Mouse (Mus musculus) heart, adult 11 months (tissue): ENCODE measurements around the gene Etv3.
"Not testable (repeated sequence)": the region's sequence is repeated elsewhere in the genome, so short reads cannot be mapped to it uniquely, and the experiment has no call there.

Experiments
- DNase-seq: peaks from one replicate; pipeline ENCODE4 v3.0.0; 2022

Gene Etv3

DNA sequence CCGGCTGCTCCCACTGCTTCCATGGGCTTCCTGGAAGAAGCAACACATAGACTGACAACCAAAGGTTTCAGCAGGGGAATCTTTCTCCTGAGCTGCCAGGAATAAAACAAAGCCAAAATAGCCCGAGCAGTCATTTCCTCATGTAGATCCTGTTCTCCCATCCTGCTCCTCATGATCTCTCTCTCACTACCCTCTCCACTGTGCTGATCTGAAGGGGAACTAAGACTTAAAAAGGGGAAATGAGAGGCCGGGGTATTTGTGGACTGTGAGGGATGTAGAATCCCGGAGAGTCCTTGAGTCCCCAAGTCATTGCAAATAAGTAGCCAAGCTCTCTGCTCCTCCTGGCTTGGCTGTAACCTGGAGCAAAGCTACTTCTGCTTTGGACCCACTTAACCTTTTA, 4.1 kb upstream of the Etv3 start:
- peak; percentile 95 for DNase-seq

- no peak for DNase-seq
These were observed 3.4 kb upstream of the Etv3 start for GRCm38 (mm10) chr3:87521833-87522232.

DNA sequence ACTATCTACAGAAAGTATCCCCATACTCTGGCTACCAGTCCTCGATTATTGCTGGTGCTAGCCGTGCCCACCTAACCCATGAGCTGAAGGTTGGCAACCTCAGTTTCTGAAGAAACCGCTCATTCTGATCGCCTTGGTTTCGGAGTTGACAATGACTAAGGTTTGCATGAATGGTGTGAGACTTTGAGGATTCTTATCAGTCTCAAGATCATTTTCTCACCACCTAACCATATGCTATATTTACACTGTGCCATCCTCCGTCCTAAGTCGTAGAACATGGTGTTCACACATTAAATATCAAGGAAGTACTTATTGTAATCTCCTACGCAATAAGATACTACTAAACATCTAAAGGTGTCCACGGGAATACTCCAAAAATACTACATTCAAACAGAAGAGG, 1.5 kb upstream of the Etv3 start:
- no peak for DNase-seq

DNA sequence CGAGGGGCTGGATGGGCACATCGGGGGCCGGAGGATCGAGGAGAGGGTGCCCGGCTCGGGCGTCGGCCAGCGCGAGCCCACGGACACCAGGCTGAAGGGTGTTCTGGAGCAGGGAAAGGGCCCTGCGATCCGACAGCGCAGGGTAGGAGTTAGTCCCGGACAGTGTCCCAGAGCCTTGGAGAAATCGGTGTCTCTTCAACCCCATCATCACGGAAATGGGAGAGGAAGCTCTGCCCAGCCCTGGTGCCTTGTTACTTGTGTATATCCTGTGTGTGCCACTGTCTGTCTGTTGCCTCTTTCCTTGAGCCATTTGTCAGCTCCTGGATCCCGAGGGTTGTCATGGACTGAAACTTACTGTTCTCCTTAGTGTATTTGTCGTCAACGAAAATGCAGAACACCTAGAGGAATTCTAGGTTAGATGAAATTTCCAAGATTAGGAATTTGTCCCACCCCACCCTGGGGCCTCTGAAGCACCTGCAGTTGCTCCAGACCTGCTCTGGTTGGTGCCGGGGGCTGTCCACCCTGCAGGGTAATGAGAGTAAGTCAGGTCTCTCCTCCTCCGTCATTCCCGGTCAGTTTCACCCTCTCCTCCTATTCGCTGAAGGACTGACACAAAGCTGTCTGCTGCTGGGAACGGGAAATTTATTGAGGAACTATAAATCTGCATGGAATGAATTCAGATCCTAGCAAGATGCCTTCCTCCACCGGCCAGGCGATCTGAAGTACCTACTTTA, 797 bp downstream of the Etv3 start:
- no peak for DNase-seq

DNA sequence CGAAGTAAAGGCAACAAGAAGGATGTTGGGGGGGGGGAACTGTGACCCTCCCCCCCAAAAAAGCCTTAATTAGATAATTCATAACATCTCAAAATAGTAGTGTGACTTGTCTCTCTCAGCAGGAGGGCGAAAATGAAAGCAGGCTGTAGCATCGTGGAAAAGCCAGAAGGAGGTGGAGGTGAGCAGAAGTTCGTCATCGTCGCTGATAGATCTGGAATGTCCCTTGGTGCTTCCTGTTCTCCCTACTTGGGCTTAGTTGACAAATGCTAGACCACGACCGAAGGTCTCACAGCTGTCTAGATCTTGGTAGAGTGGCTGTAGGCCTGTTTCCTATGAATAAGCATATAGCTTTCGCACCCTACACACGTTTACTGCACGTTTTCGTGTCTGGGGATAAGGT, 1.9 kb downstream of the Etv3 start:
- peak; percentile 83 for DNase-seq

GRCm38 (mm10) chr3:87528021-87528420, 2.8 kb downstream of the Etv3 start:
- no peak for DNase-seq

GRCm38 (mm10) chr3:87528841-87529240, 3.6 kb downstream of the Etv3 start:
- DNase-seq: no peak

DNA sequence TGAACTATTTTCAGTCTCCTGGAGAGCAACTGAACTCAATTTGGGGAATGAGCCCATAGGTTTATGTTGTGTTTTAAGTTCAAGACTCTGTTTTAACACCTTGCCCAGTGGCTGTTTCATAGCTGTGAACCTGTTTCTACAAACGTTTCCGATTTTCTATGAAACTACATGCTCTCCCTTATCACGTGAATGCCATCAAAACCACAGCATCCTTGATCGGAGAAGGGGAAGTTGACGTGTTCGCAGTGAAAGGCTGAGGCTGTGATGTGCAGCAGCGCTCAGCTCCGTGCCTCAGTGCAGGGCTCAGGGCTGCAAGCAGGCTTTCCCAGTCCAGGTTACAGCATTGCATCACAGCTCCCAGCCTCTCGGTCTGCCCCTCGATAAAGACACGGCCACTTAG, 4.4 kb downstream of the Etv3 start:
- peak; percentile 88 for DNase-seq

GRCm38 (mm10) chr3:87530234-87530633, 5.0 kb downstream of the Etv3 start:
- no peak for DNase-seq

DNA sequence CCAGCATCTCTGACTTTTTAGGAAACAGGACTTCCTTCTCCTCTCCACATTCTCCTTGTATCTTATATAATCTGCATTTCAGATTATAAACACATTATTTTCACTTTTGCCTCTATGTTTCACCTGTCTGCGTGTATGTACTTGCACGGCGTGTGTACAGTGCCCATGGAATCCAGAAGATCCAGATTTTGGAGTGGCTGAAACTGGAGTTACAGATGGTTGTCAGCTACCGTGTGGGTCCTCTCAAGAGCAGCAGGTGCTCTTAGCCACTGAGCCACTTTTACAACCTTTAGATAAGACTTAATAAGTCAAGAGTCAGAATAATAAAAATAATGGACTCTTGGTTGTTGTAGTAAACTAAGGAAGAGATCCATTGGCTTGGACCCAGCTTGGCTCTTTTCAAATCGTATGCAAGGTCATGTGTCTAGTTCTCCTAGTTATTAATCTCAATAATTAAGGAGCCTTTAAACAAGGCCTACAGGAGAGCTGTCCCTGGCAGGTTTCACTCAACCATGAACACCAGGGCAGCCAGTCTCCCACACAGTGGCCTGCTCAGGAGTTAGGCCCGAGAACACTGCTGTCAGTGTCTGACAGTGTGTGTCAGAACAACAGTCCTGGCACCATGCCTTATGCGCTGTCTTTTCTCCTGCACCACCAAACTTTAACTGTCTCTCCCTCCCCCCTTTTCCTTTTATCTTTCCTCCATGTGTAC, 8.6 kb downstream of the Etv3 start:
- DNase-seq: no peak

- DNase-seq: no peak
These were observed 12.8 kb downstream of the Etv3 start for GRCm38 (mm10) chr3:87538034-87538433.

DNA sequence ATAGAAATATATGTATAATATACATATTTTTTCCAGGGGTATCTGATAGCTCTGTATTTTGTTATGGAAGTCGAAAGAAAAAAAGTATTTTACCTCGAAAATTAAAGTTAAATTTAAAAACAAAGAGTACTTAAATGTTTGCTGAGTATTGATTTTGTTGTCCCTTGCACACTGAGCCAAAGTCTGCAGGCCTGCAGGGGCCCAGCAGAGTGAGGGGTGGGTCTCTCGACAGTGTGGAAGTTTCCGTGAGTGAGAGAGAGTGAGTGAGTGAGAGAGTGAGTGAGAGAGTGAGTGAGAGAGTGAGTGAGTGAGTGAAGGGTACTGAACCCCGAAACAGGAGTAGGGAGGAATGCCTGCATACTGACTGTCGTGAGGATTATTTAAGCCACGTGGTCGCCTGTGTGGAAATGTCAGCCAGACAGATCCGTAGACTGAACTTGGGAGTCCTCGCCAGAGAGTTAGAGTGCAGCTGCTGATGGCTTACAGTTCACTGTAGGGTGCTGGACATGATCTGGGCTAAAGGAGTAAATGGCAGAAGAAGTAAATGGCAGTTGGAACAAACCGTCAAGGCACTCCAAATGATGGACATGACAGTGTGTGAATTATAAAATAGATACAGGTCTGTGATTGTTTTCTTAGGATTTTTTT, 14.9 kb downstream of the Etv3 start:
- no peak for DNase-seq

DNA sequence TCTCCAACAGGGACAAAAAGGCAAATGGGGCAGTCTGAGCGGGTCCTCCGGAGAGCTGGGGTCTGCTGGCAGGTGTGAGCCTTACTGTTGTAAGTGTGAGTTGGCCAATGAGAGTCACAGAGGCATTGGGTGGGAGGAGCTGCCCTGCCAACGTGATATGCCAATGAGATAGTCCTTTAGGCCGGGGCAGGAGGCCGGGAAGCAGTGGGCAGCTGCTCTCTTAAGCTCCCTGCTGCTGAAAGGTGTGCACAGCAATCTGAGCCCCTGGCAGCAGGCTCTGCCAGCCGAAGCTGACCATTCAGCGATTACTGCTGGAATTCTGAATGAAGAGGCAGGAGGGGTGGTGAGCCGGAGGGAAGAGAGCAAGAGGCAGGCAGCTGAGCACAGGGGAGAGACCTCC, 15.5 kb downstream of the Etv3 start:
- peak; percentile 93 for DNase-seq

DNA sequence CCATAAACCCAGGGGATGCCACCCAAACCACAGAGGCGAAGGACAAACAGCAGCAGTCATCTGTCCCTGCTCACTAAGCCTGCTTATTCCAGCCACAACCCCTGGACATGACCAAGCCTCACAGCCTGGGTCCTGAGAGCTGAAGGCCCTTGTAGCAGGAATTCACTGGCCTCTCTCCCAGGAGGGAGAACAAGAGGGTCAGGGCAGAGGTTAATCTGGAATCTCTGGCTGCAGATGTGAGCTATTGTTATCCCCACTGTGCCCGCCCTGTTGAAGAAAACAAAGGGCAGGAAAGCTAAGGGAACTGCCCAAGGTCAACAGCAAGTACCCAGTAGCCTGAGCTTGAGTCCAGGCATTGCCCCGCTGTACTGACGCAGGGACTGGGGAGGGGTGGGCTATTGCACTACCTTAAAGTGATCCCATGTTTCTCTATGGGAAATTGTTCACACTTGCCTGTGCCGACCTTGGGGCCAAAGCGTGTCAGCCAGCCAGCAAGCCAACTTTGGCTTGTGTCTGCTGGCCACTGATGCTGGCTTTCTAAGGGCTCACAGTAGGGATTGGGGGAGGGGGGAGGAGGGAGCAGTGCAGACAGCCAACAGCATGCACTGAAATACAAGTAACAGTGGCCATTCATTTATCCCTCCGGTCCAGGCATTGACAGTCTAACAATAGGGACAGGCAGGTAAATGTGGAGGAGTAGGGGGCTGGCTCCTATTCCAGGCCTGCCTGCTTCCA, 17.4 kb downstream of the Etv3 start:
- peak; percentile 97 for DNase-seq

- no peak for DNase-seq
These were observed 20.3 kb downstream of the Etv3 start for GRCm38 (mm10) chr3:87545554-87545953.

DNA sequence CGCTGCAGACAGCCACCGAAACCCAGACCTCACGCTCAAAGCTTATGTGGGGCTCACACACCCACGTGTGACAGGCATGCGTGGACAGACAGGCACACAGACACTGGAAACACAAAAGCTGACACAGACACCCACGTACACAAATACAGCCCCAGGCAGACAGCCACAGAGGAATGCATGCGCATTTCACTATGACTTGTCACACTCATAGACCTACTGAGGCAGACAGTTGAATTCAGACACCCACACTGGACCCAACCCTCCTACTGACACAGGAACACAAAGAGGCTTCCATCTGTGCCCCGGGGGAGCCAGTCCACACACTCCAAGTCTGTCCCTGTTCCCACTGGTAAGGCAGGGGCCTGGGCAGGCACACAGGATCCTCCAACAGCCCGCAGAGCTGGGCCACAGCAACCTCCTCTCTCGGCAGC, 21.1 kb downstream of the Etv3 start:
- no peak for DNase-seq

GRCm38 (mm10) chr3:87549908-87550307, 24.7 kb downstream of the Etv3 start:
- DNase-seq: no peak

GRCm38 (mm10) chr3:87552327-87552726, 27.1 kb downstream of the Etv3 start:
- DNase-seq: no peak

GRCm38 (mm10) chr3:87553196-87553935, 28.2 kb downstream of the Etv3 start:
- DNase-seq: no peak

- DNase-seq: not testable (repeated sequence)
These were observed 29.7 kb downstream of the Etv3 start for GRCm38 (mm10) chr3:87554859-87555258.

DNA sequence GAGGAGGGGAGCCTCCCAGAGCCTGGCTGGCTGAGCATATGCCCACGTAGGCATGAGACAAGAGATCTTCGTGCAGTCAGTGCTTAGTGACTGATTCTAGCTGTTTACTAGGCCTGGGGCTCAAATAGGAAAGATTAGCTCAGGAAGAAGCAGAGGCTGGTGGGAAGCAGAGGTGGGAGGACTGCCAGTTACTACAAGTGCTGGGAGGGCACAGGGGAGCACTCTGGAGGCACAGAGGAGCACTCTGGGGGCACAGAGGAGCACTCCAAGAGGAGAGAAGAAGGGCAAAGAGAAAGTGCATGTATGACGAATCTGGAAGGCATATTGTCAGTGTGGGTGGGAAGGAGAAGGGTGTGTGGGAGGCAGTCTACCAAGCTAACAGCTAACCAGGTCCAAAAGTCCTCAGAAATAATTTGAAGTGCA, 30.9 kb downstream of the Etv3 start:
- no peak for DNase-seq

GRCm38 (mm10) chr3:87556668-87557278, 31.6 kb downstream of the Etv3 start:
- DNase-seq: no peak
